Mouse (Mus musculus) adrenal gland, postnatal 36 days (tissue): ENCODE results near the gene Lyve1. TPM values are rescaled to one million over a fixed set of nuclear protein-coding genes. Genes with fewer than 3 reads are reported as not detected.

Source experiments
- DNase-seq, 2 experiments: peaks; one replicate each; pipeline ENCODE4 v3.0.0; 2021; ENCODE audit warnings: mixed read lengths in 1 of 2
- total RNA-seq, 2 experiments: library from RNA; stranded (reverse); gene quantifications; 2 replicates each; pipeline ENCODE4 v1.2.3; 2021

The Lyve1 gene
- total RNA-seq, 2 experiments from 2014 or later: 7.2 to 15.7 TPM

DNA sequence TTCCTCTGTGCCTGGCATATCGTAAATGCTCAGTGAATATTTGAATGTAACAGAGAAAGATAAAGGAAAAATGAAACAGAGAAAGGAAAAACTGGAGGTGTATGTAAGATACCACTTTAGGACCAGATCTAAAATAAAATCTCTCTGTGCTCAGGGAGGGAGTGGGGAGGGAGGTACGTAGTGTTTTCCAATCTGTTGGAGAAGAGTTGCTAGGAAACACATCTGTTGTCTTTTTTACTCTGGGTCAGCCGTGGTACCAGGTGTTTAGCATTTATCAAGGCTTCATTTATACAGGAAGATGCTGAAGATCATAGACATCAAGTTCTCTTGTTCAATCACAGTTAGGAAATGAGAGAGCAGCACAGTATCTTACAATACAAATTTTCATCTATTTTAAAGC is 8.5 kb downstream of the Lyve1 start:
- no peak for DNase-seq

DNA sequence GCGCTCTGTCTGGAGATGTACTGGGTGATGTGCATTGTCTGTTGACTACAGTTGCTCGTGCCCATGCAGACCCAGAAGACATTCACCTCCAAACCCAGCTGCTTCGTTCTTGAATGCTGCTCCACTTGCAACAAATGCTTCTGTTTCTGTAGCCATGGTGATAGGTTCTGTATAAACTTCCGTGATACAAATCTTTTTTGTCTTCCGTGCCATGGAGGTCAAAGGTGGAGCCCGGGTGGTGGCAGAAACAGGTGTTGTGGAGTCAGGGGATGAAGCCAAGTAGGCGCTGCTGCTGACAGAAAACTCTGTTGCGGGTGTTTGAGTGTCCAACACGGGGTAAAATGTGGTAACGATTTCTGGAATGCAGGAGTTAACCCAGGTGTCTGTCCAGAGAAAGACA is 9.4 kb downstream of the Lyve1 start:
- DNase-seq: peak in 1 of 2 experiments; percentile 31

GRCm38 (mm10) chr7:110851541-110852203 is 11.4 kb downstream of the Lyve1 start:
- no peak for DNase-seq

GRCm38 (mm10) chr7:110848371-110848770 is 14.7 kb downstream of the Lyve1 start:
- DNase-seq: peak; percentile 33 to 45

DNA sequence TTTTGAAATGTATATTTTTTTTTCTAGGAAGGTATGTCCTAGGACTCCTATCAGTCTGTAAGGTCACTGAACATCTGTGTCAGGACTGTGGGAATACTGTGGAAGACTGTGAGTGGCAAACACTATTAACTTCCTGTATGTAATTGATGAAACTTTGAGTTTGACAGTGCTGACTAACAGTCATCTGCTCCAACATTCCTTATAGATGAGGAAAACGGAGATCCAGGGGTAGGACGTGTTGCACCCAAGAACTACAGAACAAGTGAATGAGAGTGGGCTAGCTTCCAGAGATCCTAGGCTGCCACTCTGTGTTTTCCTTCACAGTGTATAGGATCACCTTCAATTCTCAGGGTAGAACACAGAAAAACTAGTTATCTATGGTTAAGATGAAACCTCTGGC is 15.7 kb downstream of the Lyve1 start:
- no peak for DNase-seq

- peak; percentile 94 to 95 for DNase-seq
Observed at GRCm38 (mm10) chr7:110843916-110844874, 18.8 kb downstream of the Lyve1 start, which contains the start of gene Rnf141. TSS of gene Rnf141 (minus strand) at chr7:110844457.

DNA sequence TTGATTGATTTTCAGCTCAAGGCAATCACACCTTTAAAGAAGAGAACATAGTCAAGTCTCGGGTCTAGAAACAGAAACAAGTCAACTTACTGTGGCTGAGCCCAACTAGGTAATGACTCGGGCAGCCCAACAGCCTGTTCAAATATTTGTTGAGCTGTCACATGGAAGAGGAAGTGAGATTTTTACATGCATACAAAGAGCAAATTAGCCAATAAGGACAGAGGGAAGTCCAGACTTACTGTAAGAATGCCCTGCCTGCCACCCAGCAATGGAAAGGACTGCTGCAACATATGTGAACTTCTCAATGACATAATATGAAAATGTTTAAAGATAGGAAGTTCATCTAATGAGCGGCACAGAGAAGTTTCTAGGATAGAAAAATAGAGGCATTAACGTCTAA is 22.7 kb downstream of the Lyve1 start:
- DNase-seq: no peak

DNA sequence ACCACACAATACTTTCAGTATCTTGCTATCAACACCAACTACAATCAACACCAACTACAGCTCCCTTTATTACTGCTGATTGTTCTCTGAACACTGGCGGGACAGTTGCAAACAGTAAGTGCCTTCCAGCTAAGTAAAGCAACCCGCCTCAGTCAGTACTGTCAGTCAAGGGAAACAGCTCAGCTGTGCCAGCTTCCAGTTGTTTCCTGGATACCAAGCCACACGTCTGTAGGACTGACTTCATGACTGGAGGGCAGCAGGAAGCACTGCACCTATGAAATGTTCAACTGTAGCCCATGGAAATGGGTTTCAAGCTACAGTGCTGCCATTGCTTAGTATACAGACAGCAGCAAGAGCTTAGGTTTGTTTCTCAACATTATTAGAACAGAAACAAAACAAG is 28.5 kb downstream of the Lyve1 start:
- DNase-seq: no peak

DNA sequence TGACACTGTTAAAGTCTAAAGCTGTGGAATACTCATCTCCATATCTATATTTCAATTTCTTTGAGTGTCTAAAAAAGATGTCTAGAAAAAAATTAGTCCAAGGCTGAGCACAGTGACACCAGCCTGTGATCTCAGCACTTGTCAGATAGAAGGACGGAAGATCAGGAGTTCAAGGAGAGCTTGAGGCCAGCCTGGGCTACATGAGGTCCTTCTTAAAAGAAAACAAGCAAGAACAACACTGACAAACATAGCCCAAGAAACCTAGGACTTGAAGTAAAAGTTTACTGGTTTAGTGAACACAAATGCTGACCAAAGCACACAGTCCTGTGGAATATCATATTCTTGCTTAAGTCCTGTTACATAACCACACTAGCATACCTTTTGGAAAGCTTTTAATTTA is 29.0 kb downstream of the Lyve1 start:
- DNase-seq: no peak

GRCm38 (mm10) chr7:110833024-110833423 is 30.0 kb downstream of the Lyve1 start:
- DNase-seq: no peak

DNA sequence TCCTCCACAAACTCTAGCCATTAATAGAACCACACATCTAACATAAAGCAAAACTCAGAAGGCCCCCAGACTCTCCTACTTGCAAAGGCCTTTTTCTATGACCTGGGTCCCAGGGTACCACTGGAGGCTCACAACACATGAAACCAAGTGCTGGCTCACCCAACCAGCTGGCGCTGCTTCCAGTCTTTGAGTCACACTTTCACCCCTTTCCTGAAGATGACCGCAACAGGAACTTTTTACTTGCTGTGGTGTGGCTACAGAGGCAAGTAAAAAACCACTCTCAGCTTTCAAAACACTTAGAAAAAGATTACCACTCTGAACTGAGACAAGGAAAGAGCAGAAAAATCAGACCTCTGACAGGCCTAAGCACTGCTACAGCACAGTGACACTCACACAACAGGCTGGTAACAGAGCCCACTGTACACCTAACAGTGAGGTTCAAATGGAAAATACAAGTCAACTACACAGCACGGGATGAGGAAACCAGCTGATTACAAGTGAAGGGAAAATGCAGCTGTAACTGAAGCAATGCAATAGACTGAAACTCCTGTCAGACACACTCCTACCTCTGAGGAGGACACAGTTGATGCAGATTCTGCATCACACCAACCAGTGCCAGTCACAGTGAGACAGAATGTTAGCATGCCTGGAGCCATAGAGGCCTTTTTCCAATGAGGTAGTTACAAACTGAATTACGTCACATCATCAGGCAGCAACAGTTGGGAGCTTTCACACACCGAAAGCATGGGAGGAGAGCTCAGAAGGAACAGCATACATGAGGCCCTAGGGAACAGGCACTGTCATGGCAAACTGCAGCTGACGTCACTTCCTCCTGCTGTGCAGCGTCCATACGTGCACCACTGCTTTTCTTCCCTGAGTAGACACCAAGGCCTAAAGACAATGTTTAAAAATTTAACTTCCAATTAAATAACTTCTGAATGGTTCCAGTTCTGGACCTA is 38.8 kb downstream of the Lyve1 start:
- no peak for DNase-seq

DNA sequence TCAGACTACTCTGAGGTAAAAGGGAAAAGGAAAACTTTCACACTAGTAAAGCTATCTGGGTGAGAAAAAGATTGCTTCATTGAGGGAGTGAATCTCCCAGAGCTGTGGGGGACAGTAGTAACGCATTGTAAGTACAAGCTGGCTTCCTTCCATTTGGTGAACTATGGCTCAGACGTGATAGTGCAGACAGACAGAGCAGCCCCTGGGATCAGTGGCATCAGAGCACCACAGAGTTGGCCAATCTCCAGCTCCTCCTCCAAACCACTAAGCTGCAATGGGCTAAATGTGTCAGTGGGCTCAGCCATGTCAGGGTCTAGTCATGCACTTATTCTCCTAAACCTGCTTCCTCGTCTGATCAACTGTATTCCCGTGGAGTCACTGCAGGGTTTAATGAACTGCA is 39.4 kb downstream of the Lyve1 start:
- DNase-seq: no peak

- DNase-seq: no peak
Observed at GRCm38 (mm10) chr7:110823076-110823475, 40.0 kb downstream of the Lyve1 start.

- no peak for DNase-seq
Observed at GRCm38 (mm10) chr7:110822055-110822454, 41.0 kb downstream of the Lyve1 start.

DNA sequence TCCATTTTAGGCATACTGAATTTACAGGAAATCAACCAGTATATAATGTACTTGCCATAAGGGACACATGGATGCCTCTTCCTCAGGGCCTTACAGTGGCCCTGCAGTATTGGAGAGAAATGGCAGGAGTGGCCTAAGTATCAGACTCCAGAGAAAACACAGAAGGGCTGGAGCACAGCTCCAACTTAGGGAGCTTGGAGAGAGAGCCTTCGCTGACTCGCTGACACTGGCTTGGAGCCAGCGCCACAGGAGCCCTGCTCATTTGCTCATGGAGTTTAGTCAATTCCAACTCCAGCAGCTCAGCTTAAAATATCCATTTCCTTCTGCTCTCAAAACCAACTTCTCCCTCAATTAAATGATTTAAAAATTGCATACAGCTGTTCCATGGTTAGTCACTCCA is 41.4 kb downstream of the Lyve1 start:
- DNase-seq: peak; percentile 84 to 89

GRCm38 (mm10) chr7:110821068-110821467 is 42.0 kb downstream of the Lyve1 start:
- peak; percentile 44 to 66 for DNase-seq

DNA sequence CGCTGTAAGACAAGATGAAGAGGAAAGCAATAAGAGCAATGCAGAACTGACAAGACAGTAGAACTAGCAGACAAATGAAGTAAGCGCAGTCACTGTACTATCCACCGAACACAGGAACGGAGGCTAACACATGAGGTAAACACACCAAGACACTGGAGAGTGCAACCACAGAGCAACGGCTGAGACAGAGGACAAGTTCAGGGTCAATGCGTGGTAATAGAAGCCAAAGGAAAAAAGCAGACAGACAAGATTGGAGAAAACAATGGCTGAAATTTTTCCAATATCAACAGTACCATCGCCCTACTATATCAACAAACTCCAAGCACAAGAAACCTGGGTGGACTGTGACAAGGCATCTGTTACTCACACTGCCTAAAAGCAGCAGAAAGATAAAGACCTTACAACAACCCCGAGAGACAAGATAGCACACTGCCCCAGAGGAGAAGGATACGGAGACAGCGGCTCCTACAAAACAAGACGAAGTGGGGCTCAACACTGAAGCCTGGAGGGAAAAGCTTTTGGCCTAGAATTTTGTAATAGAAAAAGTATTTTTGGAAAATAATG is 44.2 kb downstream of the Lyve1 start:
- DNase-seq: no peak

GRCm38 (mm10) chr7:110818206-110818605 is 44.8 kb downstream of the Lyve1 start:
- peak in 1 of 2 experiments; percentile 39 for DNase-seq

DNA sequence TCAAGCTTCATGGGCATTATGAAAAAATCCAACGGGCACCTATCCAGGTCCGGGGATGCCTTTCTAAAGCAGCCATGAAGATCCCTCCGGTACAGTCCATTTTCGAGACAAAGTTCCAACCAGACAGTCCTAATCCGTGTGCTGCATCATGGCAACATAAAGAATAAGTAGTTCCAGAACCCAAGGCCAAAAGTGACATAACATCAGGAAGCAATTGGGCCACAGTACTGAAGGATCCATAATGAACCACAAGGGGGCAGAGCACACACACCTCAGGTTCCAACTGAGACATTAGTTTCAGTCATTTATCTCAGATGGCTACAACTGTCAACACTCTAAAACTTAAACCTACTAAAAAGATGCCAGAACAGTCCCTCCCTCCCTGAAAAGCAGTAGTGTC is 47.0 kb downstream of the Lyve1 start:
- peak; percentile 47 to 57 for DNase-seq

- no peak for DNase-seq
Observed at GRCm38 (mm10) chr7:110813983-110814382, 49.1 kb downstream of the Lyve1 start.

GRCm38 (mm10) chr7:110811529-110811928 is 51.5 kb downstream of the Lyve1 start:
- no peak for DNase-seq

DNA sequence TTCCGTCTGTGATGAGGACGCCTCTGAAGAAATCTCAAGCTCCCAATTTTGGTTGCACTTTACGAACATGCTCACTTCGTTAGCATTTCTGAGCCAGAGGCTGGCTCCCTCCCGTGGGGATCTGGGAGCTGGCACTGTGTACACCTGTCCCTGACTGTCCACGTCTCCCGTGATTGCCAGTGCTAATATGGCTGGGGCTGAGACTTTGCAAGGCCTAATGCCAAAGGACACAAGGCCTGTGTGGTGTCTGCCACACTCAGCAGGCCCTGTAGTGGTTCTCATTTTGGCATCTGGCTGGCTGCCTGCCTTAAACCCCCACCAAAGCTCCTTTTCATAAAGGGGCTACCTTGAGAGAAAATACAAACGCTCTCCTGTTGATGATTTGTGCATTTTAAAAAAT is 52.0 kb downstream of the Lyve1 start:
- DNase-seq: no peak
